Mouse (Mus musculus) heart, postnatal 4 days (tissue): Measurements from ENCODE around the gene Nmi. TPM values are rescaled to one million over a fixed set of nuclear protein-coding genes. Genes with fewer than 3 reads are reported as not detected.
"Not testable (repeated sequence)": the region's sequence is repeated elsewhere in the genome, so short reads cannot be mapped to it uniquely, and the experiment has no call there.

Source experiments
- DNase-seq: peaks from one replicate; pipeline ENCODE4 v3.0.0; 2021
- total RNA-seq, 2 experiments: library from RNA; stranded (reverse); gene quantifications; 2 replicates each; pipeline ENCODE4 v1.2.3; 2021

Gene Nmi
- 1 to 10 TPM; 7.0 to 7.5 TPM for total RNA-seq

GRCm38 (mm10) chr2:51973410-51973968, at the start of gene Nmi:
TSS of gene Nmi (minus strand) at chr2:51973494.
- no peak for DNase-seq

- no peak for DNase-seq
These were observed 43.1 kb upstream of the Nmi start for GRCm38 (mm10) chr2:52016361-52016760.

- DNase-seq, result no peak
These were observed 40.1 kb upstream of the Nmi start for GRCm38 (mm10) chr2:52013306-52013820.

- DNase-seq, result not testable (repeated sequence)
These were observed 38.5 kb upstream of the Nmi start for GRCm38 (mm10) chr2:52011820-52012219.

GRCm38 (mm10) chr2:52006380-52006779, 33.1 kb upstream of the Nmi start:
- DNase-seq, result no peak

GRCm38 (mm10) chr2:52002299-52002698, 29.0 kb upstream of the Nmi start:
- DNase-seq, result not testable (repeated sequence)

- DNase-seq, result no peak
These were observed 28.2 kb upstream of the Nmi start for GRCm38 (mm10) chr2:52001521-52001920.

- DNase-seq, result no peak
These were observed 26.7 kb upstream of the Nmi start for GRCm38 (mm10) chr2:51999996-52000395.

- no peak for DNase-seq
These were observed 18.2 kb upstream of the Nmi start for GRCm38 (mm10) chr2:51991447-51991846.

GRCm38 (mm10) chr2:51989559-51989958, 16.3 kb upstream of the Nmi start:
- no peak for DNase-seq

GRCm38 (mm10) chr2:51986695-51987094, 13.4 kb upstream of the Nmi start:
- no peak for DNase-seq

- DNase-seq, result no peak
These were observed 12.9 kb upstream of the Nmi start for GRCm38 (mm10) chr2:51986157-51986556.

- no peak for DNase-seq
These were observed 11.9 kb upstream of the Nmi start for GRCm38 (mm10) chr2:51985241-51985640.

- no peak for DNase-seq
These were observed 9.0 kb upstream of the Nmi start for GRCm38 (mm10) chr2:51982288-51982687.

GRCm38 (mm10) chr2:51981630-51982029, 8.3 kb upstream of the Nmi start:
- peak; percentile 46 for DNase-seq

- DNase-seq, result peak; percentile 56
These were observed 469 bp downstream of the Nmi start for GRCm38 (mm10) chr2:51972641-51973409.

GRCm38 (mm10) chr2:51972142-51972541, 1.2 kb downstream of the Nmi start:
- DNase-seq, result peak; percentile 32

- DNase-seq, result no peak
These were observed 2.4 kb downstream of the Nmi start for GRCm38 (mm10) chr2:51970897-51971296.

GRCm38 (mm10) chr2:51967288-51967687, 6.0 kb downstream of the Nmi start:
- DNase-seq, result no peak

- DNase-seq, result no peak
These were observed 19.6 kb downstream of the Nmi start for GRCm38 (mm10) chr2:51953648-51954204.

GRCm38 (mm10) chr2:51950876-51951275, 22.4 kb downstream of the Nmi start:
- no peak for DNase-seq

- DNase-seq, result no peak
These were observed 25.0 kb downstream of the Nmi start for GRCm38 (mm10) chr2:51948105-51948830.

GRCm38 (mm10) chr2:51945812-51946211, 27.5 kb downstream of the Nmi start:
- DNase-seq, result no peak
